Mouse (Mus musculus) erythroblast, embryonic 14.5 days (primary cell): ENCODE measurements at regions not wholly inside any gene's neighbourhood (a gene's known extent, or its start where the extent isn't known, plus 50 kb on each side); places are given as distances from the start of the nearest gene placed in this dataset.

Experiments
- GATA1 ChIP-seq: IDR thresholded peaks from 2 replicates; pipeline ENCODE4 v1.6.1; 2012; ENCODE audit warnings: low read length, inconsistent platforms, mixed read lengths
- TAL1 ChIP-seq: IDR thresholded peaks from 3 replicates; pipeline ENCODE4 v1.6.1; 2012; ENCODE audit warnings: low read length, inconsistent platforms, mixed read lengths

DNA sequence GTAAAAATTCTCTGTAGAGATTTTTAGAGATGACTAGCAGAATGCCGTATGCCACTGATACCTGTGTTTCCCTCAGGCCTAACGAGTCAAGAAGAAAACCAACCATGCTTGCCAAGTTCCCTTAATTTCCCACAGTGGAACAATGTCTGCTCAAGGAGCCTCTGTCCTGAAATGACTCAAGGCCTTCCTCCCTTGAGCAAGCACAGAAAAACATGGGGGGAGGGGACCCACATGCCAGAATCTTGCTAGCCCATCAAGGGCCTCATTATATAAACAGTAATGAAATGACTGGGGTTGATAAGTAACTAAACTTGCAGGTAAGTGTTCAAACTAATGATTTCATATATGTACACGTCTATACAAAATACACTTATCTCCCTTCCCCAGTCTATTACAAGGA lies 513.0 kb upstream of the Tbl1xr1 start:
- TF ChIP-seq GATA1: no peak
- TF ChIP-seq TAL1: no peak
